Mouse (Mus musculus): Measurements from ENCODE around the gene Xpot.

DNA sequence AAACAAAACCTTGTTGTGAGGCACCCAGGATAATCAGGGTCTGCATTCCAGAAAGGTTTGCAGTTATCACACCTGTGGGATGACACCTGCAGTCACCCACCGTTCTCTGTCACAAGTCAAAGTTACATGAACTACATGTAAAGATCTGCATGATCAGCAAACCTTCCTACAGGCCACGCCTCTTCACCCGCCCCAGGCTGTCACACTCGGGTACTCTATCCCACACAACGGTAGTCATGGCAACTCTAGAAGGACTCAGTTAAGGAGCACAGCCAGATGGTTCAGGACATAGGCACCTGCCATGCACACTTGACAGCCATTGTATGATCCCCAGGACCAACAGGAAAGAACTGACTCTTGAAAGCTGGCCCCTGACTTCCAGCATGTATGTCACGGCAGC, 44.7 kb downstream of the Xpot start:
- no peak for TF ChIP-seq CTCF (IDR thresholded peaks at IDR 0.05; ENCODE audit: low read depth)
- no peak for TF ChIP-seq EP300 (IDR thresholded peaks at IDR 0.05; ENCODE audit: low read depth)
